Mouse (Mus musculus) G1E (cell line): ENCODE results near the gene Spred1. TPM values are rescaled to one million over a fixed set of nuclear protein-coding genes. Genes with fewer than 3 reads are reported as not detected.
A peak's percentile ranks its signal among the peaks of the same experiment; 100 is the strongest.

Experiments used
- ATAC-seq: 2 replicates; pipeline ENCODE4 v1.8.0; 2016; ENCODE audit warnings: mild to moderate bottlenecking; ENCODE audit not compliant: insufficient number of reproducible peaks, poor library complexity, low FRiP score, severe bottlenecking; ENCODE audit errors: extremely low read depth
- DNase-seq: peaks from one replicate; pipeline ENCODE4 v3.0.0; 2012; ENCODE audit warnings: low spot score
- H3K27me3 ChIP-seq: 2 replicates; pipeline ENCODE4 v1.6.1; 2012; ENCODE audit warnings: mild to moderate bottlenecking, low read length, inconsistent platforms; ENCODE audit not compliant: insufficient read depth
- H3K36me3 ChIP-seq: replicated peaks from 2 replicates; pipeline ENCODE3; 2012; ENCODE audit warnings: mild to moderate bottlenecking, inconsistent platforms
- H3K4me1 ChIP-seq: 2 replicates; pipeline ENCODE4 v1.6.1; 2012; ENCODE audit warnings: low read depth, low read length, inconsistent platforms, mixed read lengths; ENCODE audit not compliant: insufficient read depth
- H3K4me3 ChIP-seq: 2 replicates; pipeline ENCODE4 v1.5.1; 2012; ENCODE audit warnings: low read depth, mild to moderate bottlenecking, inconsistent platforms, low read length, moderate library complexity, mixed read lengths
- H3K9me3 ChIP-seq: replicated peaks from 2 replicates; pipeline ENCODE4 v1.6.1; 2012; ENCODE audit warnings: inconsistent platforms
- CTCF ChIP-seq: IDR thresholded peaks from 2 replicates; pipeline ENCODE4 v1.5.1; 2012; ENCODE audit warnings: low read depth, low read length, inconsistent platforms, mixed read lengths
- GATA1 ChIP-seq: IDR thresholded peaks from 2 replicates; pipeline ENCODE4 v1.6.1; 2012; ENCODE audit warnings: borderline replicate concordance, low read length, inconsistent platforms, mixed read lengths
- GATA2 ChIP-seq: IDR thresholded peaks from 2 replicates; pipeline ENCODE4 v1.6.1; 2012; ENCODE audit warnings: low read depth, low read length, inconsistent platforms, borderline replicate concordance
- POLR2AphosphoS5 ChIP-seq: IDR thresholded peaks from 2 replicates; pipeline ENCODE4 v1.6.1; 2012; ENCODE audit warnings: low read depth, low read length, inconsistent platforms; ENCODE audit not compliant: insufficient replicate concordance
- TAL1 ChIP-seq: conservative IDR thresholded peaks from 2 replicates; pipeline ENCODE4 v1.6.1; 2012; ENCODE audit warnings: low read depth, low read length, inconsistent platforms, mixed read lengths
- polyA plus RNA-seq: library from polyadenylated mRNA; stranded (reverse); fragments of >175 nt; gene quantifications from 2 replicates; pipeline ENCODE4 v1.2.3, GENCODE M21; 2012
- total RNA-seq, 2 experiments: library from RNA; stranded (forward) in 1 of 2; stranded (reverse) in 1 of 2; fragments of 200-1000 nt in 1 of 2; fragments of >200 nt in 1 of 2; fragmentation: Nextera tagmentation in 1 of 2; gene quantifications; 2 replicates each; pipeline ENCODE4 v1.2.3; 2014 to 2017

Spred1 gene
- total and polyA plus RNA-seq, 3 experiments: 3.9 to 78.1 (median 42.1) TPM

DNA sequence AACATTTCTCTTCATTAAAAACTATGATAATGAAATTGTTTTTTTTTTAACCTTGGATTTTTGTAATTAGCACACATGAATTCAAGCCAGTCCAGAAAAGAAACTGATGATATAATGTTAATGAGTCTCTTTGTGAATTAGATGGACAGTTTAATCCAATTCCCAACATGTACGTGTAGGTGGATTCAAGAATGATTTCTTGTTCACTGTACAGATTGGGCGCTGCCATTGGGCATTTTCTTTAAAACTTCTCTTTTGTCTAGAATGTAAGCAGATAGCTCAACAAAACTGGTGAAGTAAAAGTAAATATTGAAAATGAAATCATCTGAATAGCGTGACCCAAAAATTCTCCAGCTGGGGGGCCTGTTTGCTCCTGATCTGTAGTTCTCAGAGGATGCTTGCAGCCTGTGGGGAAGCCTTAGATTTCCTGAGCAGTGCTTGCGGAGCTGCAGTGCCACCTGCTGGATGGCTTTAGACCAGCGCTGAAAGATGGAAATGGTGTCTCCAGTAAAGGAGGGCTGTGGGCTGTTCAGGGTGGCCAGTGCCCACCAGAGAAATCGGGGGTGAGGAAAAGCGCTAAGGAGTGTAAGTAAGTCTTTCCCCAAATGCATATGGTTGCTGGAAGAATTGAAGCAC, 59.2 kb downstream of the Spred1 start:
- no peaks in the 10 kb centered on the region for H3K27me3 ChIP-seq
- 0 out of 2 replicates have a peak, but pooled peaks cover 2% of the 10 kb centered on the region for H3K4me1 ChIP-seq
- TF ChIP-seq CTCF (peak; percentile 57), POLR2AphosphoS5 (no peak)
- peaks cover 78% of the 10 kb centered on the region for H3K36me3 ChIP-seq
- H3K4me3 ChIP-seq: no peak overlapping the region
- H3K9me3 ChIP-seq: no peaks in the 10 kb centered on the region
- DNase-seq (peak; percentile 34), ATAC-seq (peak; percentile 64)

- peaks cover 82% of the 10 kb centered on the region for H3K36me3 ChIP-seq
- DNase-seq: no peak
- no peaks in the 10 kb centered on the region for H3K27me3 ChIP-seq
- no peaks in the 10 kb centered on the region for H3K4me1 ChIP-seq
- H3K9me3 ChIP-seq: no peaks in the 10 kb centered on the region
- no peak for ATAC-seq
- no peak overlapping the region for H3K4me3 ChIP-seq
- TF ChIP-seq POLR2AphosphoS5: no peak
- no peak for TF ChIP-seq CTCF
- TF ChIP-seq GATA1: no peak
- no peak for TF ChIP-seq GATA2
- TF ChIP-seq TAL1: no peak
Observed at GRCm38 (mm10) chr2:117185587-117185986, 64.4 kb downstream of the Spred1 start.

DNA sequence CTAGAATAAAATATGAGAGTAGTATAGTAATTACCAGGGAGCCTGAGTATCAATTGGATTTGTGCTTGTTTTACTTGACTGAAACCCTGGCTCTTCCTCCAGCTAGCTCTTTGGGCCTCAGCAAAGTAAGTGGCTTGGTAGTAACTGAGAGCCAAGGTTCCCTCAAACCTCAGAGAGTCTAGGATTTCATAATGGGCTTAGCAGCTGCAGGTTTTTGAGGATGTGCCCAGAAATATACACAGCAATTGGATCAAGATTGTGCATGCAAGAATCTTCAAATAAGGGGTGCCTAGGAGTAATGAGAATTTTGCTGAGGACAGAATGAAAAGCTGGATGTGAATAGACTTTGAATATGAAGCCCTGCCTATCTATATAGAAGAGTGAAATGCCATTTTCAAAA, 69.7 kb downstream of the Spred1 start:
- no peak overlapping the region for H3K4me3 ChIP-seq
- DNase-seq: no peak
- TF ChIP-seq POLR2AphosphoS5: no peak
- no peaks in the 10 kb centered on the region for H3K9me3 ChIP-seq
- peaks cover 3% of the 10 kb centered on the region; the same call in 1 of the 2 replicates for H3K4me1 ChIP-seq
- no peak for ATAC-seq
- no peaks in the 10 kb centered on the region for H3K27me3 ChIP-seq
- H3K36me3 ChIP-seq: peaks cover 37% of the 10 kb centered on the region

DNA sequence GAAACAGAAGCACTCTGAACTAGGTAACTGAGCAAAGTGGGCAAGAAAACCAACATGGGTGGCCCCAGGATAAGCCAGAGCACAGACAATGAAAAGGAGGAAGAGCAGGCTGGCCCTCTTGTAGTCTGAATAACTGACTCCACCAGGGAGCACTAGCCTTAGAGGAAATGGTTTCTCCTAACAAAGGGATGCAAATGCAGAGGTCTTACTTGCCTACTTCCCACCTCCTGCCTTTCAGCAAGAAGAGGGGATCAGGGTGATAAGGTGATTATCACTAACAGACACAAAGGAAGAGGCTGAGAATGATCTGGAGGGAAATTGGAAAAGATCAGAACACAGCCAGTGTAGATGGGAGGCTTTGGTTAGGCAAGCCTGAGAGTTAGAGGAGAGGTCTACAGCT, 73.1 kb downstream of the Spred1 start:
- Histone ChIP-seq H3K9me3 (no peaks in the 10 kb centered on the region), H3K4me1 (peaks cover 3% of the 10 kb centered on the region; the same call in 1 of the 2 replicates), H3K4me3 (no peak overlapping the region), H3K36me3 (peaks cover 14% of the 10 kb centered on the region), H3K27me3 (peaks cover 8% of the 10 kb centered on the region; the same call in 1 of the 2 replicates)
- TF ChIP-seq CTCF (no peak), POLR2AphosphoS5 (no peak), GATA1 (no peak), TAL1 (no peak), GATA2 (no peak)
- DNase-seq (no peak), ATAC-seq (no peak)

- H3K27me3 ChIP-seq: peaks cover 11% of the 10 kb centered on the region; the same call in 1 of the 2 replicates
- DNase-seq: no peak
- TF ChIP-seq GATA2 (no peak), CTCF (no peak), GATA1 (no peak), POLR2AphosphoS5 (no peak), TAL1 (no peak)
- H3K4me3 ChIP-seq: no peak overlapping the region
- ATAC-seq: no peak
- H3K9me3 ChIP-seq: no peaks in the 10 kb centered on the region
- H3K36me3 ChIP-seq: peaks cover 7% of the 10 kb centered on the region
- peaks cover 3% of the 10 kb centered on the region; the same call in 1 of the 2 replicates for H3K4me1 ChIP-seq
Observed at GRCm38 (mm10) chr2:117195151-117195550, 74.0 kb downstream of the Spred1 start.

GRCm38 (mm10) chr2:117195578-117195977, 74.4 kb downstream of the Spred1 start:
- Histone ChIP-seq H3K4me1 (peaks cover 3% of the 10 kb centered on the region; the same call in 1 of the 2 replicates), H3K36me3 (peaks cover 3% of the 10 kb centered on the region), H3K27me3 (peaks cover 11% of the 10 kb centered on the region; the same call in 1 of the 2 replicates), H3K9me3 (no peaks in the 10 kb centered on the region), H3K4me3 (no peak overlapping the region)
- no peak for TF ChIP-seq GATA1
- no peak for TF ChIP-seq POLR2AphosphoS5
- TF ChIP-seq TAL1: no peak
- no peak for TF ChIP-seq CTCF
- no peak for TF ChIP-seq GATA2
- no peak for DNase-seq
- no peak for ATAC-seq
